In the genomic region with DNA sequence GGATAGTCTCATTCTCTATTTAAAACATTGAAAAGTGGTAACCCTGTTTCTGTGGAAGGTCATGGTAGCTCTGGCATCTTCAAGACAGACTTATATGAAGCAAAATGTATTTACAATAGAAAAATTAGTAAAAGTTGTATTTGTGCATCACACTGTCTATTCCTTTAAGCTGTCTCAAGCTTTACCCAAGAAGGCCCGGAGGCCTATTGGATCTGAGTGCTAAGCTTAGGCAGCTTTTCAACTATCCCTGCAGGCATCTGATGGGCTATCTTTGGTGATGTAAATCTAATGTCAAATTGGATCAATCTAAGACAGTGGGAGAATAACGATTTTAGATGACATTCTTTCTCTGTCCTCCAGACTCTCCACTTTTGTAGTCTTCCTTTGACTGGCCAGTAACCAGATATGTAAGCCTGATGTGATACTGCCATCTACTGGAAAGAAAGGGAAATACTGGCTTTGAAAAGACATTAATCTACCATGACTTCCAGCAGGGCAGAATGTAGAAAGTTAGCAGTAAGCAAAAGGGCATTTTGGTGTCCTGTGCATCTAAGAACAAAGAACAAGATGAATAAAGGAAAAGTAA, we compare ENCODE assay signal across 8 mouse cellular contexts. TPM values are rescaled to one million over a fixed set of nuclear protein-coding genes. Genes with fewer than 3 reads are reported as not detected.
A peak's percentile ranks its signal among the peaks of the same experiment; 100 is the strongest.
DNase-seq lines count a peak whose midpoint lies in the region; ATAC-seq and TF ChIP-seq lines count a peak whose summit lies in the region.
"Had no signal": no experiment of that assay in that cellular context is flagged by ENCODE, and none has a peak within 500 bp of the region (broad histone marks: within the 10 kb centered on the region; RNA-seq: fewer than 3 reads in every experiment).

No protein-coding gene starts in this region.

- WGBS in midbrain, embryonic 14.5 days: 27% methylated on average over 2 of the region's 2 CpGs

- ATAC-seq in common myeloid progenitor, adult 5-6 weeks (replicated peaks; ENCODE audit: low read depth, poor library complexity, severe bottlenecking): peak; percentile 98
- peak; percentile 72 for ATAC-seq in midbrain, embryonic 14.5 days (ENCODE audit: low FRiP score, low TSS enrichment)

- no peaks in the 10 kb centered on the region for H3K4me1 ChIP-seq in MEL (ENCODE audit: control insufficient read depth in 1 of 2, insufficient read depth in 2 of 2, low read length in 2 of 2)
- H3K4me1 ChIP-seq in midbrain, embryonic 14.5 days (ENCODE audit: control insufficient read depth, insufficient read depth, low read length): no peaks in the 10 kb centered on the region

- H3K4me2 ChIP-seq in midbrain, embryonic 14.5 days (ENCODE audit: low read length): no peak overlapping the region

- no peak for TF ChIP-seq POLR2A in MEL (IDR thresholded peaks at IDR 0.05; ENCODE audit: control insufficient read depth in 1 of 2, insufficient read depth in 1 of 2, low read depth in 1 of 2, low read length in 2 of 2, poor library complexity in 1 of 2)

- no peaks in the 10 kb centered on the region for H3K79me2 ChIP-seq in MEL (ENCODE audit: control insufficient read depth, insufficient read depth, low read length, poor library complexity)

- H3K9me3 ChIP-seq in MEL (replicated peaks; ENCODE audit: insufficient read depth, low read length): no peaks in the 10 kb centered on the region
- no peaks in the 10 kb centered on the region for H3K9me3 ChIP-seq in midbrain, embryonic 14.5 days (ENCODE audit: control insufficient read depth, low read length)

- H3K4me3 ChIP-seq in MEL (ENCODE audit: control insufficient read depth in 1 of 2, insufficient read depth in 1 of 2, low read depth in 2 of 2, low read length in 2 of 2): no peak overlapping the region
- H3K4me3 ChIP-seq in midbrain, embryonic 14.5 days (replicated peaks; ENCODE audit: low read depth, low read length): no peak overlapping the region

- peak; percentile 99 for TF ChIP-seq RAD21 in MEL (IDR thresholded peaks at IDR 0.05; ENCODE audit: low read depth, low read length)

- no peak overlapping the region for H3K27ac ChIP-seq in MEL (ENCODE audit: control insufficient read depth, low read depth, low read length)
- H3K27ac ChIP-seq in midbrain, embryonic 14.5 days (replicated peaks; ENCODE audit: low read depth, low read length): no peak overlapping the region

- DNase-seq in layer of hippocampus, adult 9-10 months (ENCODE audit: low spot score): peak; percentile 84
- DNase-seq in layer of hippocampus, postnatal 10 days (ENCODE audit: low spot score in 2 of 2): no peak
- peak; percentile 79 for DNase-seq in MEL (ENCODE audit: low read depth, low spot score)
- peak; percentile 84 for DNase-seq in induced T-regulatory cell, adult 2 months (ENCODE audit: low read depth)
- DNase-seq in midbrain, embryonic 14.5 days: peak; percentile 90
- no peak for DNase-seq in urinary bladder, postnatal 4 days (ENCODE audit: low spot score in 2 of 2)

- H3K36me3 ChIP-seq in MEL (ENCODE audit: control insufficient read depth in 1 of 2, insufficient read depth in 2 of 2, low read length in 2 of 2): peaks cover 0 to 2% of the 10 kb centered on the region in 2 experiments; a peak in 2 of 4 replicates
- no peaks in the 10 kb centered on the region for H3K36me3 ChIP-seq in midbrain, embryonic 14.5 days (ENCODE audit: control insufficient read depth, insufficient read depth, low read length)

- TF ChIP-seq EP300 in MEL (IDR thresholded peaks at IDR 0.05; ENCODE audit: low read depth in 1 of 2, low read length in 2 of 2): no peak

- H3K9ac ChIP-seq in MEL (ENCODE audit: control insufficient read depth, low read depth, low read length, poor library complexity, severe bottlenecking): no peak overlapping the region
- H3K9ac ChIP-seq in midbrain, embryonic 14.5 days (replicated peaks; ENCODE audit: low read length): no peak overlapping the region

- no peaks in the 10 kb centered on the region for H3K27me3 ChIP-seq in MEL (ENCODE audit: control insufficient read depth in 1 of 2, insufficient read depth in 2 of 2, low read length in 2 of 2)
- H3K27me3 ChIP-seq in midbrain, embryonic 14.5 days (ENCODE audit: control insufficient read depth, insufficient read depth, low read length): no peaks in the 10 kb centered on the region

- peak; percentile 24 to 92 (median 78); a peak in 5 of 6 replicates for TF ChIP-seq CTCF in MEL (IDR thresholded peaks at IDR 0.05 in 2 of 3, conservative IDR thresholded peaks at IDR 0.05 in 1 of 3; ENCODE audit: control insufficient read depth in 1 of 3, insufficient read depth in 1 of 3, low read depth in 2 of 3, low read length in 3 of 3, poor library complexity in 1 of 3, severe bottlenecking in 1 of 3)

TF ChIP-seq in MEL, 35 proteins besides CTCF, POLR2A, EP300 and RAD21:
- TF ChIP-seq ZC3H11A (IDR thresholded peaks at IDR 0.05; ENCODE audit: low read depth, low read length) (peak; percentile 86), SMC3 (IDR thresholded peaks at IDR 0.05; ENCODE audit: low read depth, low read length) (peak; percentile 90), KAT2A (conservative IDR thresholded peaks at IDR 0.05; ENCODE audit: low read depth, low read length) (no peak), JUND (IDR thresholded peaks at IDR 0.05; ENCODE audit: low read depth, low read length) (no peak), SIN3A (IDR thresholded peaks at IDR 0.05; ENCODE audit: low read length) (peak; percentile 39; the same call in 1 of the 2 replicates), UBTF (IDR thresholded peaks at IDR 0.05; ENCODE audit: borderline replicate concordance, insufficient read depth, low read depth, low read length) (no peak), MYB (IDR thresholded peaks at IDR 0.05; ENCODE audit: low read depth, low read length) (no peak), MAX (IDR thresholded peaks at IDR 0.05; ENCODE audit: low read length) (no peak)

RNA-seq across cellular contexts. Expression of a gene that starts 14.3 kb away (rescaled TPM):
- not detected for total RNA-seq in layer of hippocampus, postnatal 10 days (2021)
- not detected in 2 replicates for total RNA-seq in MEL (2012; rRNA removed)
- not detected for polyA plus RNA-seq in MEL (2012; ENCODE audit: insufficient read depth in 1 of 2, insufficient read length in 2 of 2, low read depth in 1 of 2, low replicate concordance in 2 of 2, missing spikeins in 1 of 2)
- total RNA-seq in common myeloid progenitor, adult 5-6 weeks (2017): not detected in 2 replicates
- not detected in 2 replicates for polyA plus RNA-seq in midbrain, embryonic 14.5 days (2014; fragmentation: Nextera tagmentation; extraction: Ambion mirVana)
- total RNA-seq: left cerebral cortex, adult 18-20 months had no signal

RNA-seq across cellular contexts. Expression of a gene that starts 21.2 kb away (rescaled TPM):
- total RNA-seq in layer of hippocampus, postnatal 10 days (2021): not detected
- not detected in 2 replicates for total RNA-seq in MEL (2012; rRNA removed)
- not detected for polyA plus RNA-seq in MEL (2012; ENCODE audit: insufficient read depth in 1 of 2, insufficient read length in 2 of 2, low read depth in 1 of 2, low replicate concordance in 2 of 2, missing spikeins in 1 of 2)
- total RNA-seq in common myeloid progenitor, adult 5-6 weeks (2017): not detected in 2 replicates
- polyA plus RNA-seq in midbrain, embryonic 14.5 days (2014; fragmentation: Nextera tagmentation; extraction: Ambion mirVana): not detected in 2 replicates
- total RNA-seq: left cerebral cortex, adult 18-20 months had no signal

RNA-seq across cellular contexts. Expression of a gene that starts 27.9 kb away (rescaled TPM):
- not detected for total RNA-seq in layer of hippocampus, postnatal 10 days (2021)
- not detected in 2 replicates for total RNA-seq in MEL (2012; rRNA removed)
- polyA plus RNA-seq in MEL (2012; ENCODE audit: insufficient read depth in 1 of 2, insufficient read length in 2 of 2, low read depth in 1 of 2, low replicate concordance in 2 of 2, missing spikeins in 1 of 2): not detected
- not detected in 2 replicates for total RNA-seq in common myeloid progenitor, adult 5-6 weeks (2017)
- not detected in 2 replicates for polyA plus RNA-seq in midbrain, embryonic 14.5 days (2014; fragmentation: Nextera tagmentation; extraction: Ambion mirVana)
- total RNA-seq: left cerebral cortex, adult 18-20 months had no signal

RNA-seq across cellular contexts. Expression of a gene that starts 48.4 kb away (rescaled TPM):
- not detected for total RNA-seq in layer of hippocampus, postnatal 10 days (2021)
- not detected in 2 replicates for total RNA-seq in MEL (2012; rRNA removed)
- polyA plus RNA-seq in MEL (2012; ENCODE audit: insufficient read depth in 1 of 2, insufficient read length in 2 of 2, low read depth in 1 of 2, low replicate concordance in 2 of 2, missing spikeins in 1 of 2): not detected
- total RNA-seq in common myeloid progenitor, adult 5-6 weeks (2017): not detected in 2 replicates
- not detected in 2 replicates for polyA plus RNA-seq in midbrain, embryonic 14.5 days (2014; fragmentation: Nextera tagmentation; extraction: Ambion mirVana)
- total RNA-seq: left cerebral cortex, adult 18-20 months had no signal

RNA-seq across cellular contexts. Expression of a gene that starts 59.4 kb away (rescaled TPM):
- total RNA-seq in layer of hippocampus, postnatal 10 days (2021): not detected
- total RNA-seq in MEL (2012; rRNA removed): not detected in 2 replicates
- polyA plus RNA-seq in MEL (2012; ENCODE audit: insufficient read depth in 1 of 2, insufficient read length in 2 of 2, low read depth in 1 of 2, low replicate concordance in 2 of 2, missing spikeins in 1 of 2): not detected
- not detected in 2 replicates for total RNA-seq in common myeloid progenitor, adult 5-6 weeks (2017)
- polyA plus RNA-seq in midbrain, embryonic 14.5 days (2014; fragmentation: Nextera tagmentation; extraction: Ambion mirVana): not detected in 2 replicates
- total RNA-seq: left cerebral cortex, adult 18-20 months had no signal

Comparison
In these comparisons a context has a peak if more than half of its experiments do, and no peak if none do; other contexts are left out.
1. DNase-seq: peak in layer of hippocampus, adult 9-10 months (single experiment), MEL (single experiment), induced T-regulatory cell, adult 2 months (single experiment) and midbrain, embryonic 14.5 days (single experiment); none in layer of hippocampus, postnatal 10 days (0 of 2) and urinary bladder, postnatal 4 days (0 of 2).